Mouse (Mus musculus) adrenal gland, adult 2 months (tissue): ENCODE results near the gene Cntrl. TPM values are rescaled to one million over a fixed set of nuclear protein-coding genes. Genes with fewer than 3 reads are reported as not detected.

Experiments
- DNase-seq: peaks from one replicate; pipeline ENCODE4 v3.0.0; 2021
- polyA plus RNA-seq: library from polyadenylated mRNA; depleted of rRNA; stranded (reverse); fragments of >200 nt; gene quantifications from 2 replicates; pipeline ENCODE4 v1.2.3, GENCODE M21; 2012
- total RNA-seq, 2 experiments: library from RNA; stranded (reverse); gene quantifications; 2 replicates each; pipeline ENCODE4 v1.2.3; 2021

Gene Cntrl
- total and polyA plus RNA-seq, 3 experiments: 7.8 to 14.7 (median 11.6) TPM

GRCm38 (mm10) chr2:35175281-35176065 lies 66.2 kb downstream of the Cntrl start:
- DNase-seq: no peak

DNA sequence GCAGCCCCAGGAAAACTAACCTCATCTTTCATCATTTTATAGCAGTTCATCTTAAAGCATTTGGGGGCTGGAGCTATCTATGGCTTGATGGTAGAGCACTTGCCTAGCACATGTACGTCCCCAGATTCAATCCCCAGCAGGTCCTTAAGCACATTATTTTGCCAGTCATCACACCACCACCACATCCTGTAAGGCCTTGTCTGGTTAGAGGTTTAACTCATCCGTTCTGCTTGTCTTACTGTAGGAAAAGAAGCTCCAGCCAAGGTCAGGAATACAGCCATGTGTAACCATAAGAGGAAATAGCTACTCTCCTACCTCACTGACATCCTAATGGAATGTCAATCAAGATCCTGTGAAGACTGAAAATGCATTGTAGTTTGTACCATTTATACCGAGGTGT lies 68.9 kb downstream of the Cntrl start:
- no peak for DNase-seq

GRCm38 (mm10) chr2:35183115-35183673 lies 73.9 kb downstream of the Cntrl start:
- no peak for DNase-seq

GRCm38 (mm10) chr2:35188929-35189328 lies 79.6 kb downstream of the Cntrl start:
- no peak for DNase-seq

DNA sequence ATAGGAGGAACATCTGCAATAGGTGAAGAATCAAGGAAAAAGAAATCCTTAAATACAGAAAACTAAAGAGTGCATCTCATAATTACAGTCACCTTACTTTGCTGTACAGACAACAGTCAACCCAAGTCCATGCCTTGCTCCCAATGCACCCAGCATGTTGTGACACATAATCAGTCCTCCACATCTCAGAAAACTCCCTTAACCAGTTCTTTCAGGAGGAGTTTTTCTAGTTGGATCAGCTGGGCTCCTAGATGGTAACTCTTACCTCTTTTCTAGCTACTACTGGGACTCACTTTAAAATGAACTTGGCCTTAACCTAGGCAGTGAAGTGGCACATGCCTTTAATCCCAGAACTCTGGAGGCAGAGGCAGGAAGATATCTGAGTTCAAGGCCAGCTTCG lies 84.7 kb downstream of the Cntrl start:
- no peak for DNase-seq

- DNase-seq: no peak
These were observed 86.6 kb downstream of the Cntrl start for GRCm38 (mm10) chr2:35195626-35196544.

DNA sequence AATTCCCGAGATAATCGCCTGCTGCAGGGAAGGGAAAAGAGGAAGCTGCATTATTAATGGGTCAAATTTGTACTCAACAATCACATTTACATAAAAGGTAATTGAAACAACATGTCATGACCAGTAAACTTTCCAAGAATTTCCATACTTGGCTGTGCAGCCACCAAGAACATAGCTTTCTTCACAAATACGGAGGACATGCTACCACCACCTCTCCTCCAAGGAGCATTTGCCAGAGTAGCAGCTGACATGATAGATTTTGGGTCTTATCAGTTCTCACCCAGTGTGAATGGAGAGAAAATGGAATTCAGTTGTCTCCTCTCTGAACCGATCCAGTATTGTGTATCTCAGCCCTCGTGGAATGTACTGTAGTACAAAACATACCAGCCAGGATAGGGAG lies 90.2 kb downstream of the Cntrl start:
- no peak for DNase-seq

GRCm38 (mm10) chr2:35199971-35200897 lies 90.9 kb downstream of the Cntrl start:
- no peak for DNase-seq

DNA sequence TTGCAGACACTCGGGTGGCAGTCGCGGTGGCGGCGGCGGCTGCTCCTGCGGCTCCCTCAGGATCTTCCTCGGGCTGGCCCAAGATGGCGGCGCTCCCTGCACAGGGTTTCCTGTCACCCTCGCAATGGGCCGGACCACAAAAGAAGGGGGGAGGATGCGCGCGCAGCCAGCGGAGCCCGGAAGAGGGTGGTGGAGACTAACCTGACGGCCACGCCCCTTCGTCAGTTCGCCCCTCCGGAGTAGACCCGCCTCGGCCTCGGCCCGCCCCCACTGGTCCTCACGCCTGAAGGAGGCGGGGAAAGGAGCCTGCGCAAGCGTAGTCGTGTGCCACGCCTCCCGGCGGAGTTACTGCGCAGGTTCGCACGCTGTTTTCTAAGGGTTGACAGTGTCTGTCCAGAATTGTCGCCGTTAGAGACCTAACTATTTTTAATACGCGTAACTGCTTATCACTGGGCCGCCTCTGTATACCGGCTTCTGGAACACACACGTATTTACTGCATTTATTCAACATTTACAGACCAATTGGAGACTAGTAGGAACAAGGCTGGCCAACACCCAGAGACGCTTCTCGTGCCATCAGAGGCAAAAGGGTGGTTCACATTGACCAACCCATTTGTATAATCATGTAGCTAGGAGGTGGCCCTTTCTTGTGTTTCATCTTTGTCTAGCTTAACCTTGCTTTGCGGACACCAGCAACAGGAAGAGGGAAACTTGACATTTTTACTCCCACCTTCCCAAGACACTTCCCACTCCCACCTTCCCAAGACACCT lies 91.8 kb downstream of the Cntrl start, which contains the start of gene Rab14:
TSS of gene Rab14 (minus strand) at position 223 of the 771 bp plus-strand sequence.
- DNase-seq: peak; percentile 100

GRCm38 (mm10) chr2:35203729-35204128 lies 94.4 kb downstream of the Cntrl start:
- DNase-seq: no peak

DNA sequence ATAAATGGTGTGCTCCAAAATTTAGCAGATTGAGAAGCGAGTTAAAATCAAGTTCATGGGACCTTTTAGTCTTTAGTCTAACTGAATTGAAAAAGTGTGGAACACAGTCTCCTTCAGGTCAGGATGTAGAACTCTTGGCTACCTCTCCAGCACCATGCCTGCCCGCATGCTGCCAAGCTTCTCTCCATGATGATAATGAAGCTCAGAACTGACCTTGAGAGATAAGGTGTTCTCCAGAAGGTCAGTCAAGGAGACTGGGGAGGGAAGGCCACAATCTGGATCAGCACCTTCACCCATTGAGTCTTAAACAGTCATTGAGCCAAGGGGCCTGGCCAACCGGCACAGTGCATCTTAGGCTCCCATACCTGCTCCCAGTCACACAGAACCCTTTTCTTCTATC lies 97.5 kb downstream of the Cntrl start:
- no peak for DNase-seq

DNA sequence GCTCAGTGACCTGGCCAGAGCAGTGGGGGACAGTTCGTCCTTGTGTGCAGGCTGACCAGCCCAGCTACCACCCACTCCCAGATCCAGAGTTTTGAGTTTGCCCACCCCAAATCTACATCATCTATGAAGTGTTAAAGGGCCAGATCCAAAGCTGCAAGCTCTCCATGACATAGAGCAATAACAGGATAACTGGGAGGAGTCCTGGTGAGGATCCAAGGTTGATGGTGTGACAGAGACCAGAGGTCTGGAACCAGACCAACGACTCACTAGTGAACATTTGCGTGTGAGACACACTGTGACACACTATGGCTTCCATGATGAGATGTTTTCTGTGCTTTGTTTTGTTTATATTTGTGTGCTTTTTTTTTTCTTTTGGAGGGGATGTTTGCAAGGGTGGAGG lies 98.8 kb downstream of the Cntrl start:
- peak; percentile 56 for DNase-seq

DNA sequence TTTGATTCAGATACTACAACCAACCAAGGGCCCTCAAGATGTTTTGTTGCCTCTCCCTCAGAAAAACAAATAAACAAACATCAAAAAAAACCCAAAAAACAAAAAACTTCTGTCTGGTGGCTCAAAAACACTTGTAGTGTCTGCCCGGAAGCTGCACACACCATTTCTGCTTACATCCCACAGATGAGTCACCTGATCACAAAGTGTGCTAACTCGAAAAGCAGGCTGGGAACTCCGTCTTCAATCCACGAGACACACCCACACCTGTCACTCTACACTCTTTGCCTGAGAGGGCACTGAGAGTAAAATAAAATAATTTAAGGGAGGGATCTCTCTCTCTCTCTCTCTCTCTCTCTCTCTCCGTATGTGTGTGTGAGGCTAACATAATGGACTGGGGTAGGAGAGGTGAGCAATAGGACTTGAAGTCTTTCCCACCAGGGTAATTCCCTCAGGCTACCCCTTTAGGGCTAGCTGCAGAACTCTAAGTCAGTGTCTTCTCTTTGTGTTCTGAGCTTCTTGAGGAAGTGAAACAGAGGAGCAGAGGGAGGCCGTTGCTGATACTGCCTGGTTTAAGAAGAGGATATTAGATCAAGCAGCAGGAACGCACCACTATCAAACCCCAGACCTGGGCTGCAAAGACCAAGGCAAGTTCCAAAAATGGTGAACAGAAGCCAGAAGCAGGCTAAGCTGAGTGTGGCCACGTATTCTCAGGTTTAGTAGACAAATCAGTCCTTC lies 99.8 kb downstream of the Cntrl start:
- DNase-seq: no peak

DNA sequence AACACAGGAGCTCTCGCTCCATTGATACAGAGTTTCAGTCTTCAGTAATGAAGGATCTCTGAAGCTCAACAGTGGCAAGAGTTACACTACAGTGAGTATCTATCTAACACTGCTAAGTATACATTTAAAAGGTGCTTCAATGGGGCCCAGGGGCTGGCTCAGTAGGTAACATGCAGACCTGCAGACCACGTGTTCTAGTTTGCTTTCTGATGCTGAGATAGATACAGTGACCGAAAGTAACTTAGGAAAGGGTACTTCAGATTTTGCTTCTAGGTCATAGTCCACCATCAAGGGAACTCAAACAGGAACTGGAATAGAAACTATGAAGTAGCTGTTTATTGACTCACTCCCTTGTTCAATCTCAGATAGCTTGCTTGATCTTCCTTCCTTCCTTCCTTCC lies 102.4 kb downstream of the Cntrl start:
- DNase-seq: no peak

- DNase-seq: no peak
These were observed 104.1 kb downstream of the Cntrl start for GRCm38 (mm10) chr2:35213345-35213910.

DNA sequence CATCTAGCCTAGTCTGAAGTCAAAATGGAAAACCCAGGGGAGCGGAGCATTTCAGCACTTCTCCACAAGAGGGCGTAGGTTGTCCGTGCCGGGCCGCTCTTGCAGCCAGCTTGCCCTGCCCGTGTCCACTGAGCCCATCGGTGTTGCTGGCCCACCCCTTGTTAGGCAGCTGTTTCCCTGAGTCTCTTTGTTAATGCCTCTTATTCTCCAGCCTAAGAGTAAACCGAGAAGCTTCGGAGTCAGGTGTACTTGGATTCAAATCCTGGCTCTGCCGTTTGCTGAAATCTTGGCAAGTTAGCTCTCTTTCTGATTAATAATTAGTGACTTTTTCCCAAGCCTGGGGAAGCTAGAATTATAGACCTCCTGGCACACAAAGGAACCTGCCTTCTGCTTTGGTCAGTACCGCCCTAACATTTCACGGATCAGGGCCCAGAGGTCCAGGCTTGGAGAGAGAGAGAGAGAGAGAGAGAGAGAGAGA lies 105.6 kb downstream of the Cntrl start:
- DNase-seq: peak; percentile 85

DNA sequence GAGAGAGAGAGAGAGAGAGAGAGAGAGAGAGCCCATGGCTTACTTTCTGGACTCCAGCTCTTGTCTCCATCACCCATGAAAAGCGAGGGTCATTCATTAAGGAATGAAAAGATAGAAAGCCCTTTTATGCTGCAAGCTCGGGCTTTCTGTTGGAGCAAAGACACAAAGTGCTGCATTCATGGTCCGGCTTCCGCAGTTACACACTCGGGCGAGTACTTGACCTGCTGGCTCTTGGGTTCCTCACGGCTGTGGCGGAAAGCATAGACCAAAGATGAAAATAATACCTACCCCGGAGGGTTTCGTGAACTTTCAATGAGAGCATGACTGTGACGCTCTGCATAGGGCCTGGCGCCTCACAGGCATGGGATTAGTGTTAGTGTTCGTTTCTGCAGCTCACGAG lies 106.1 kb downstream of the Cntrl start:
- no peak for DNase-seq

DNA sequence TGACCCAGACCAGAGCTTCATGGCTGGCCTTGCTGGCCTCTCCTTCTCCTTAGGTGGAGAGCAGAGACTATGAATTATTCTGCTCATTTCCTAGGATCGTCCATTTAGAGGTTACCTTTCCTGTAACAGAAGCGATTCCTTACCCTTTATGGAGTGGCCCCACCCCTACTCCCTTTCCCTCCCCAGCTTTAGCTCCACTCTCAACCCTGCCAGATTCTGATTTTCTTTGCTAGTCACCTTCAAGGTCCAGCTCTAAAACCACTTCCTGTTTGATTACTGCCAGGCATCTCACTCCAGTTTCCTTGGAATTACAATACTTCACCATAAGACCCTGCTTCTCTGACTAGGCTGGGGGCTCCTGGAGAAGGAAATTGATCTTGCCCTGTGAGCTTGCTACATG lies 107.4 kb downstream of the Cntrl start:
- DNase-seq: no peak

DNA sequence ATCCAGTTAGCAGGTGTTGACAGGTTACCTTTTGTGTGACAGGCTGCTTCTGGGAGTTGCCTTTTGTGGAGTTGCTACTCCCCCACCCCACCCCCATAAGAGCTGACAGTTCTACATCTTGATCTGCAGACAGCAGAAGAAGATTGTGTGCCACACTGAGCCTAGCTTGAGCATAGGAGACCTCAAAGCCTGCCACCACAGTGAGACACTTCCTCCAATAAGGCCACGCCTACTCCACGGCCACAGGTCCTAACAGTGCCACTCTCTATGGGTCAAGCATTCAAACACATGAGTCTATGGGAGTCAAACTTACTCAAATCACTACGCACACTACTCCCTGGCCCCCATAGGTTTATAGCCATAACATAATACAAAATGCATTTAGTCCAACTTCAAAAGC lies 109.4 kb downstream of the Cntrl start:
- no peak for DNase-seq
